Mouse (Mus musculus): Measurements from ENCODE around the gene Pde5a. TPM values are rescaled to one million over a fixed set of nuclear protein-coding genes. Genes with fewer than 3 reads are reported as not detected.

The Pde5a gene
- polyA plus RNA-seq, 1 experiment from 2014 or later: 3.5 TPM

- Histone ChIP-seq H3K9ac (replicated peaks; ENCODE audit: low read length) (no peak overlapping the region), H3K4me1 (ENCODE audit: insufficient read depth, low read length) (peaks cover 12% of the 10 kb centered on the region), H3K4me2 (replicated peaks; ENCODE audit: low read depth, low read length) (no peak overlapping the region), H3K9me3 (ENCODE audit: low read length) (no peaks in the 10 kb centered on the region), H3K27me3 (ENCODE audit: insufficient read depth, low read length) (no peaks in the 10 kb centered on the region), H3K4me3 (ENCODE audit: low read length) (no peak overlapping the region), H3K27ac (ENCODE audit: low read length) (no peak overlapping the region), H3K36me3 (ENCODE audit: insufficient read depth, low read length) (0 out of 2 replicates have a peak, but pooled peaks cover 13% of the 10 kb centered on the region)
- WGBS: 42% methylated on average over 10 of the region's 10 CpGs
- ATAC-seq (ENCODE audit: low FRiP score, low TSS enrichment): peak; percentile 35; the same call in 1 of the 2 replicates
These were observed 72.0 kb downstream of the Pde5a start for GRCm38 (mm10) chr3:122800553-122801435.

GRCm38 (mm10) chr3:122801436-122802221 lies 72.9 kb downstream of the Pde5a start:
- Histone ChIP-seq H3K27ac (ENCODE audit: low read length) (no peak overlapping the region), H3K4me2 (replicated peaks; ENCODE audit: low read depth, low read length) (no peak overlapping the region), H3K4me3 (ENCODE audit: low read length) (no peak overlapping the region), H3K9me3 (ENCODE audit: low read length) (no peaks in the 10 kb centered on the region), H3K9ac (replicated peaks; ENCODE audit: low read length) (no peak overlapping the region), H3K36me3 (ENCODE audit: insufficient read depth, low read length) (0 out of 2 replicates have a peak, but pooled peaks cover 13% of the 10 kb centered on the region), H3K27me3 (ENCODE audit: insufficient read depth, low read length) (no peaks in the 10 kb centered on the region), H3K4me1 (ENCODE audit: insufficient read depth, low read length) (peaks cover 12% of the 10 kb centered on the region)
- WGBS: 83% methylated on average over 15 of the region's 15 CpGs
- no peak for ATAC-seq (ENCODE audit: low FRiP score, low TSS enrichment)

GRCm38 (mm10) chr3:122807313-122807712 lies 78.6 kb downstream of the Pde5a start:
- 92% methylated on average over 8 of the region's 8 CpGs for WGBS
- Histone ChIP-seq H3K9ac (replicated peaks; ENCODE audit: low read length) (no peak overlapping the region), H3K9me3 (ENCODE audit: low read length) (no peaks in the 10 kb centered on the region), H3K27ac (ENCODE audit: low read length) (no peak overlapping the region), H3K4me1 (ENCODE audit: insufficient read depth, low read length) (no peaks in the 10 kb centered on the region), H3K4me3 (ENCODE audit: low read length) (no peak overlapping the region), H3K27me3 (ENCODE audit: insufficient read depth, low read length) (no peaks in the 10 kb centered on the region), H3K36me3 (ENCODE audit: insufficient read depth, low read length) (0 out of 2 replicates have a peak, but pooled peaks cover 16% of the 10 kb centered on the region), H3K4me2 (replicated peaks; ENCODE audit: low read depth, low read length) (no peak overlapping the region)
- no peak for ATAC-seq (ENCODE audit: low FRiP score, low TSS enrichment)

- no peak overlapping the region for H3K27ac ChIP-seq (ENCODE audit: low read length)
- no peak for ATAC-seq (ENCODE audit: low FRiP score, low TSS enrichment)
- 0 out of 2 replicates have a peak, but pooled peaks cover 4% of the 10 kb centered on the region for H3K36me3 ChIP-seq (ENCODE audit: insufficient read depth, low read length)
- no peak overlapping the region for H3K4me3 ChIP-seq (ENCODE audit: low read length)
- 97% methylated on average over 2 of the region's 2 CpGs for WGBS
- no peaks in the 10 kb centered on the region for H3K4me1 ChIP-seq (ENCODE audit: insufficient read depth, low read length)
- no peak overlapping the region for H3K9ac ChIP-seq (replicated peaks; ENCODE audit: low read length)
- H3K4me2 ChIP-seq (replicated peaks; ENCODE audit: low read depth, low read length): no peak overlapping the region
- H3K27me3 ChIP-seq (ENCODE audit: insufficient read depth, low read length): no peaks in the 10 kb centered on the region
- H3K9me3 ChIP-seq (ENCODE audit: low read length): no peaks in the 10 kb centered on the region
These were observed 81.5 kb downstream of the Pde5a start for GRCm38 (mm10) chr3:122810090-122810863.

- Histone ChIP-seq H3K9ac (replicated peaks; ENCODE audit: low read length) (no peak overlapping the region), H3K4me2 (replicated peaks; ENCODE audit: low read depth, low read length) (no peak overlapping the region), H3K4me3 (ENCODE audit: low read length) (no peak overlapping the region), H3K36me3 (ENCODE audit: insufficient read depth, low read length) (0 out of 2 replicates have a peak, but pooled peaks cover 4% of the 10 kb centered on the region), H3K27ac (ENCODE audit: low read length) (no peak overlapping the region), H3K9me3 (ENCODE audit: low read length) (no peaks in the 10 kb centered on the region), H3K4me1 (ENCODE audit: insufficient read depth, low read length) (no peaks in the 10 kb centered on the region), H3K27me3 (ENCODE audit: insufficient read depth, low read length) (no peaks in the 10 kb centered on the region)
- 93% methylated on average over 5 of the region's 5 CpGs for WGBS
- ATAC-seq (ENCODE audit: low FRiP score, low TSS enrichment): no peak
These were observed 82.2 kb downstream of the Pde5a start for GRCm38 (mm10) chr3:122810986-122811385.

GRCm38 (mm10) chr3:122814531-122814930 lies 85.8 kb downstream of the Pde5a start:
- Histone ChIP-seq H3K4me2 (replicated peaks; ENCODE audit: low read depth, low read length) (no peak overlapping the region), H3K36me3 (ENCODE audit: insufficient read depth, low read length) (no peaks in the 10 kb centered on the region), H3K4me1 (ENCODE audit: insufficient read depth, low read length) (no peaks in the 10 kb centered on the region), H3K27ac (ENCODE audit: low read length) (peak overlapping the region; percentile 71), H3K9me3 (ENCODE audit: low read length) (no peaks in the 10 kb centered on the region), H3K9ac (replicated peaks; ENCODE audit: low read length) (no peak overlapping the region), H3K27me3 (ENCODE audit: insufficient read depth, low read length) (no peaks in the 10 kb centered on the region), H3K4me3 (ENCODE audit: low read length) (no peak overlapping the region)
- 71% methylated on average over 4 of the region's 4 CpGs for WGBS
- ATAC-seq (ENCODE audit: low FRiP score, low TSS enrichment): peak; percentile 51; the same call in 1 of the 2 replicates

- no peaks in the 10 kb centered on the region for H3K9me3 ChIP-seq (ENCODE audit: low read length)
- 74% methylated on average over 5 of the region's 5 CpGs for WGBS
- no peak overlapping the region for H3K4me3 ChIP-seq (ENCODE audit: low read length)
- no peak for ATAC-seq (ENCODE audit: low FRiP score, low TSS enrichment)
- no peak overlapping the region for H3K27ac ChIP-seq (ENCODE audit: low read length)
- H3K4me2 ChIP-seq (replicated peaks; ENCODE audit: low read depth, low read length): no peak overlapping the region
- no peak overlapping the region for H3K9ac ChIP-seq (replicated peaks; ENCODE audit: low read length)
- no peaks in the 10 kb centered on the region for H3K27me3 ChIP-seq (ENCODE audit: insufficient read depth, low read length)
- peaks cover 12% of the 10 kb centered on the region; the same call in 1 of the 2 replicates for H3K4me1 ChIP-seq (ENCODE audit: insufficient read depth, low read length)
- H3K36me3 ChIP-seq (ENCODE audit: insufficient read depth, low read length): no peaks in the 10 kb centered on the region
These were observed 89.5 kb downstream of the Pde5a start for GRCm38 (mm10) chr3:122818282-122818681.

GRCm38 (mm10) chr3:122820700-122821099 lies 92.0 kb downstream of the Pde5a start:
- Histone ChIP-seq H3K4me2 (replicated peaks; ENCODE audit: low read depth, low read length) (no peak overlapping the region), H3K4me1 (ENCODE audit: insufficient read depth, low read length) (peaks cover 12% of the 10 kb centered on the region; the same call in 1 of the 2 replicates), H3K9me3 (ENCODE audit: low read length) (no peaks in the 10 kb centered on the region), H3K9ac (replicated peaks; ENCODE audit: low read length) (no peak overlapping the region), H3K27ac (ENCODE audit: low read length) (peak overlapping the region; percentile 31; the same call in 1 of the 2 replicates), H3K36me3 (ENCODE audit: insufficient read depth, low read length) (0 out of 2 replicates have a peak, but pooled peaks cover under 1% of the 10 kb centered on the region), H3K4me3 (ENCODE audit: low read length) (no peak overlapping the region), H3K27me3 (ENCODE audit: insufficient read depth, low read length) (no peaks in the 10 kb centered on the region)
- ATAC-seq (ENCODE audit: low FRiP score, low TSS enrichment): no peak
- WGBS: 31% methylated on average over 4 of the region's 4 CpGs
